Mouse (Mus musculus): ENCODE data around the gene Sptb.

Sptb gene

GRCm38 (mm10) chr12:76673794-76674222, 36.5 kb downstream of the Sptb start:
- DNase-seq (ENCODE audit: low read depth in 1 of 2, low spot score in 2 of 2), result no peak

GRCm38 (mm10) chr12:76672008-76672407, 38.3 kb downstream of the Sptb start:
- no peak for DNase-seq (ENCODE audit: low read depth in 1 of 2, low spot score in 2 of 2)

- no peak for DNase-seq (ENCODE audit: low read depth in 1 of 2, low spot score in 2 of 2)
Observed at GRCm38 (mm10) chr12:76670533-76671086, 39.7 kb downstream of the Sptb start.

GRCm38 (mm10) chr12:76669956-76670530, 40.3 kb downstream of the Sptb start:
- no peak for DNase-seq (ENCODE audit: low read depth in 1 of 2, low spot score in 2 of 2)

GRCm38 (mm10) chr12:76668654-76669419, 41.5 kb downstream of the Sptb start:
- DNase-seq (ENCODE audit: low read depth in 1 of 2, low spot score in 2 of 2), result no peak

GRCm38 (mm10) chr12:76651788-76652345, 58.5 kb downstream of the Sptb start:
- no peak for DNase-seq (ENCODE audit: low read depth in 1 of 2, low spot score in 2 of 2)

- no peak for DNase-seq (ENCODE audit: low read depth in 1 of 2, low spot score in 2 of 2)
Observed at GRCm38 (mm10) chr12:76649708-76650687, 60.3 kb downstream of the Sptb start.

- DNase-seq (ENCODE audit: low read depth in 1 of 2, low spot score in 2 of 2), result no peak
Observed at GRCm38 (mm10) chr12:76645222-76646110, 64.9 kb downstream of the Sptb start.

GRCm38 (mm10) chr12:76643679-76644078, 66.7 kb downstream of the Sptb start:
- DNase-seq (ENCODE audit: low read depth in 1 of 2, low spot score in 2 of 2), result no peak

GRCm38 (mm10) chr12:76642616-76643015, 67.7 kb downstream of the Sptb start:
- DNase-seq (ENCODE audit: low read depth in 1 of 2, low spot score in 2 of 2), result no peak

- no peak for DNase-seq (ENCODE audit: low read depth in 1 of 2, low spot score in 2 of 2)
Observed at GRCm38 (mm10) chr12:76640620-76641019, 69.7 kb downstream of the Sptb start.

GRCm38 (mm10) chr12:76634899-76635693, 75.3 kb downstream of the Sptb start:
- DNase-seq (ENCODE audit: low read depth in 1 of 2, low spot score in 2 of 2), result no peak

- DNase-seq (ENCODE audit: low read depth in 1 of 2, low spot score in 2 of 2), result no peak
Observed at GRCm38 (mm10) chr12:76623374-76623773, 87.0 kb downstream of the Sptb start.

- no peak for DNase-seq (ENCODE audit: low read depth in 1 of 2, low spot score in 2 of 2)
Observed at GRCm38 (mm10) chr12:76619847-76620246, 90.5 kb downstream of the Sptb start.

GRCm38 (mm10) chr12:76618175-76618574, 92.2 kb downstream of the Sptb start:
- no peak for DNase-seq (ENCODE audit: low read depth in 1 of 2, low spot score in 2 of 2)

GRCm38 (mm10) chr12:76615580-76615937, 94.8 kb downstream of the Sptb start:
- DNase-seq (ENCODE audit: low read depth in 1 of 2, low spot score in 2 of 2), result no peak

GRCm38 (mm10) chr12:76614868-76615579, 95.3 kb downstream of the Sptb start:
- DNase-seq (ENCODE audit: low read depth in 1 of 2, low spot score in 2 of 2), result peak; percentile 22 to 42

GRCm38 (mm10) chr12:76612621-76613020, 97.7 kb downstream of the Sptb start:
- no peak for DNase-seq (ENCODE audit: low read depth in 1 of 2, low spot score in 2 of 2)

Data from monocyte, adult 2 months (primary cell).